Mouse (Mus musculus) limb, embryonic 12.5 days (tissue): ENCODE data around the gene Marc1. TPM values are rescaled to one million over a fixed set of nuclear protein-coding genes. Genes with fewer than 3 reads are reported as not detected.

Source experiments
- ATAC-seq: fragments of 200-750 bp; cut with Nextera tagmentation; 2 replicates; pipeline ENCODE4 v1.8.0; 2017; ENCODE audit warnings: low read depth, moderate TSS enrichment; ENCODE audit not compliant: insufficient number of reproducible peaks, insufficient read depth, low FRiP score, low TSS enrichment
- H3K27ac ChIP-seq: fragments of 300-500 bp; sonication (generic); 2 replicates; pipeline ENCODE4 v1.5.1; 2016; ENCODE audit warnings: mild to moderate bottlenecking, moderate library complexity
- H3K27me3 ChIP-seq: fragments of 300-500 bp; sonication (generic); 2 replicates; pipeline ENCODE4 v1.6.1; 2016; ENCODE audit warnings: mild to moderate bottlenecking, moderate library complexity
- H3K36me3 ChIP-seq: fragments of 300-500 bp; sonication (generic); 2 replicates; pipeline ENCODE4 v1.6.1; 2016; ENCODE audit warnings: mild to moderate bottlenecking, moderate library complexity
- H3K4me1 ChIP-seq: fragments of 300-500 bp; sonication (generic); replicated peaks from 2 replicates; pipeline ENCODE4 v1.6.1; 2016
- H3K4me2 ChIP-seq: fragments of 300-500 bp; sonication (generic); 2 replicates; pipeline ENCODE4 v1.6.1; 2016; ENCODE audit warnings: mild to moderate bottlenecking, moderate library complexity
- H3K4me3 ChIP-seq: fragments of 300-500 bp; sonication (generic); replicated peaks from 2 replicates; pipeline ENCODE4 v1.5.1; 2016; ENCODE audit warnings: mild to moderate bottlenecking
- H3K9ac ChIP-seq: fragments of 300-500 bp; sonication (generic); replicated peaks from 2 replicates; pipeline ENCODE4 v1.6.1; 2016; ENCODE audit warnings: mild to moderate bottlenecking, moderate library complexity
- H3K9me3 ChIP-seq: fragments of 300-500 bp; sonication (generic); 2 replicates; pipeline ENCODE4 v1.6.1; 2016; ENCODE audit warnings: mild to moderate bottlenecking, moderate library complexity
- WGBS: fragments of 180-500 bp; shearing (Covaris S2); methylation state at CpG from one replicate; pipeline ENCODE4 v1.1.7; 2016; 5-methylcytosine and 5-hydroxymethylcytosine counted together
- polyA plus RNA-seq: library from polyadenylated mRNA; unstranded; fragments of >200 nt; fragmentation: Nextera tagmentation; extraction: Ambion mirVana; gene quantifications from 2 replicates; pipeline ENCODE4 v1.2.1, GENCODE M21; 2016

Marc1 gene
- polyA plus RNA-seq, 1 experiment from 2014 or later = not detected

DNA sequence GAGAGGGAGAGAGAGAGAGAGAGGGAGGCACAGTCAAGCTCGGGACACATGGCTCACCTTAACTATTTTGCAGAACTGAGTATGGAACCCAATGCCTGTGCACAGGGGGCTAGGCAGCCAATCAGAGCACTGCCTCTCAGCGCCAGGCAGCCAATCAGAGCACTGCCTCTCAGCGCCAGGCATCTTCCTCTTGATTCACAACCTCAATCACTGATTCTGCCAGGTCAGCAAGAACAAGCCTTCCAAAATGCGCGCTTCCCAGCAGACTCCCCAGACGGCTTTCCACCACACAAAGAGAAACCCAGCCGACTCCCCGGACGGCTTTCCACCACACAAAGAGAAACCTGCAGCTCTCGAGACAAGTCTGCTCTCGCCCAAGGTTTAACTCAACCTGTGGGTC is 11.6 kb upstream of the Marc1 start:
- Histone ChIP-seq H3K9ac (no peak overlapping the region), H3K27me3 (no peaks in the 10 kb centered on the region), H3K4me1 (peaks cover 6% of the 10 kb centered on the region; the same call in 1 of the 2 replicates), H3K27ac (no peak overlapping the region), H3K4me3 (0 out of 2 replicates have a peak overlapping the region, but pooled peaks have one; percentile 20), H3K9me3 (no peaks in the 10 kb centered on the region), H3K36me3 (peaks cover 34% of the 10 kb centered on the region), H3K4me2 (peak overlapping the region; percentile 50)
- WGBS = 10% methylated on average over 11 of the region's 11 CpGs
- no peak for ATAC-seq

- ATAC-seq = no peak
Observed at GRCm38 (mm10) chr1:184817768-184818167, 6.7 kb upstream of the Marc1 start.

GRCm38 (mm10) chr1:184811716-184812250 is 670 bp upstream of the Marc1 start:
- H3K27me3 ChIP-seq = peaks cover 42% of the 10 kb centered on the region
- no peak overlapping the region for H3K9ac ChIP-seq
- no peak overlapping the region for H3K4me2 ChIP-seq
- no peak overlapping the region for H3K27ac ChIP-seq
- WGBS = 68% methylated on average over 8 of the region's 8 CpGs
- peaks cover 12% of the 10 kb centered on the region for H3K36me3 ChIP-seq
- H3K4me3 ChIP-seq = no peak overlapping the region
- no peak for ATAC-seq
- H3K9me3 ChIP-seq = no peaks in the 10 kb centered on the region
- H3K4me1 ChIP-seq = peaks cover 12% of the 10 kb centered on the region

More at GRCm38 (mm10) chr1:184817768-184818167, 6.7 kb upstream of the Marc1 start:
- H3K9me3 ChIP-seq = no peaks in the 10 kb centered on the region
- H3K27ac ChIP-seq = no peak overlapping the region
- no peak overlapping the region for H3K9ac ChIP-seq
- 82% methylated on average over 6 of the region's 6 CpGs for WGBS
- peaks cover 48% of the 10 kb centered on the region for H3K36me3 ChIP-seq
- no peak overlapping the region for H3K4me2 ChIP-seq
- no peaks in the 10 kb centered on the region for H3K4me1 ChIP-seq
- peaks cover under 1% of the 10 kb centered on the region; the same call in 1 of the 2 replicates for H3K27me3 ChIP-seq
- no peak overlapping the region for H3K4me3 ChIP-seq

GRCm38 (mm10) chr1:184809578-184810001 is 1.5 kb downstream of the Marc1 start:
- WGBS = 52% methylated on average over 6 of the region's 6 CpGs

DNA sequence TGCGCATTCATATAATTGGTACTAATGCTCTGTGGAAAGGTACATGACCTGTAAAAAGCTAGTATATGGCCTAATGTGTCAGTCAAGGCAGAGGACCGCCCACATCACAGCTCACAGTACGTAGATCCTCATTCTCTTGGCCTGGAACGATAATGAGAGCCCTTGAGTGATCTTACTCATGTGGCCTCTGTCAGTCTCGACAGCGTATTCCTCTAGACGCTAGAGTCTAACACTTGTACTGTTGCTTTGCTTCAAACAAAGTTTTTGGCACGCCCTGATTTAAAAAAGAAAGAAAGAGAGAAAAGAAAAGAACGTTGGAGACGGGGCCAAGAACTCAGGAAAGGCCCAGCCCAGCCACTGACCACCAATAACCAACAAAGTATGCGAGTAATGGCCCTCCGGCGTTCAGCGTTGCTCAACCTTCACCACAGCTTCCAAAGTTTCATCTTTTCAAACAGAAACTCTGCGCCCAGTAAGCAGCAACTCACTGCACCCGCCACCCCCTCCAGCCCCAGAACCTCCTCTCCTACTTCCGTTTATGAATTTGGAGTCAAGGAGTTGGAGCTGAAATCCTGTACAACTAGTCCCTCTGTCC is 2.6 kb downstream of the Marc1 start:
- no peak overlapping the region for H3K27ac ChIP-seq
- H3K36me3 ChIP-seq = peaks cover 5% of the 10 kb centered on the region; the same call in 1 of the 2 replicates
- no peak overlapping the region for H3K4me2 ChIP-seq
- no peak for ATAC-seq
- peaks cover 44% of the 10 kb centered on the region for H3K27me3 ChIP-seq
- H3K9ac ChIP-seq = no peak overlapping the region
- peaks cover 12% of the 10 kb centered on the region for H3K4me1 ChIP-seq
- H3K9me3 ChIP-seq = no peaks in the 10 kb centered on the region
- no peak overlapping the region for H3K4me3 ChIP-seq
- WGBS = 88% methylated on average over 17 of the region's 17 CpGs

More at GRCm38 (mm10) chr1:184809578-184810001, 1.5 kb downstream of the Marc1 start:
- Histone ChIP-seq H3K4me2 (no peak overlapping the region), H3K36me3 (peaks cover 5% of the 10 kb centered on the region; the same call in 1 of the 2 replicates), H3K9me3 (no peaks in the 10 kb centered on the region), H3K4me1 (peaks cover 12% of the 10 kb centered on the region), H3K27ac (no peak overlapping the region), H3K27me3 (peaks cover 42% of the 10 kb centered on the region), H3K9ac (no peak overlapping the region), H3K4me3 (no peak overlapping the region)
- no peak for ATAC-seq

DNA sequence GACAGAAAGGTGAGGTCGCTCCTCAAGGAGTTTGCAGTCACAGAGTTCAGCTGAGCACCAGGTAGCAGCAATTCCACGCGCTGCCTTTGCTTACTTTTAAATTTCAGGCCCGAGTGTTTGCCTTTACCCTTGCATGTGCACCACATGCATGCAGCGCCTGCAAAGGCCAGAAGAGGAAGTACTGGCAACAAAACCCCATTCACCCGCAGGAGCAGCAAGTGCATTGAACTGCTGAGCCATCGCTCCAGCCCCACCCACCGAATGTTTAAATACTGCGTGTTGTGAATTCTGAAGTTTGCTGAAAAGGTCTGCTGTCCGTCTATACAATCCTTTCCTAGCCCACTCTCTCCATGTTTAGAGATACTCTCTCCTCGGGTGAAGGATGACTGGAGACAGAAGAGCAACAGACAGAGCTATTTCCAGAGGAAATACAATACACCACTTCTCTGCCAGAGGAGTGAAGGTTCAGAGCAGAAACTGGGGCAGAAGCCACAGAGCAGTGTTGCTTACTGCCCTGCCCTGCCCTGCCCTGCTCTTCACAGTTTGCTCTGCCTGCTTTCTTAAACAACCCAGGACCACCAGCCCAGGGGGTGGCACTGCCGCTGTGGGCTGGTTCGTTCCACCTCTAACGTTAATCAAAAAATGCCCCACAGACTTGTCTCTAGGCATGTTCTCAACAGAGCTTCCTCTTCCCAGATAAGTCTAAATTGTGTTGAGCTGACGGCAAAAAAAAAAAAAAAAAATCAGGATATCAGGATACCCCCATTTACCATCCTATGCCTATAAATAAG is 3.3 kb downstream of the Marc1 start:
- no peak overlapping the region for H3K4me2 ChIP-seq
- H3K27me3 ChIP-seq = peaks cover 44% of the 10 kb centered on the region
- no peak overlapping the region for H3K27ac ChIP-seq
- no peak overlapping the region for H3K4me3 ChIP-seq
- H3K9ac ChIP-seq = no peak overlapping the region
- WGBS = 80% methylated on average over 15 of the region's 15 CpGs
- H3K36me3 ChIP-seq = peaks cover 5% of the 10 kb centered on the region; the same call in 1 of the 2 replicates
- H3K4me1 ChIP-seq = peaks cover 12% of the 10 kb centered on the region
- no peak for ATAC-seq
- no peaks in the 10 kb centered on the region for H3K9me3 ChIP-seq

GRCm38 (mm10) chr1:184807123-184807522 is 4.0 kb downstream of the Marc1 start:
- H3K27me3 ChIP-seq = peaks cover 37% of the 10 kb centered on the region
- no peak overlapping the region for H3K4me2 ChIP-seq
- H3K9me3 ChIP-seq = no peaks in the 10 kb centered on the region
- H3K9ac ChIP-seq = no peak overlapping the region
- H3K4me3 ChIP-seq = no peak overlapping the region
- peaks cover 3% of the 10 kb centered on the region; the same call in 1 of the 2 replicates for H3K36me3 ChIP-seq
- ATAC-seq = no peak
- 83% methylated on average over 7 of the region's 7 CpGs for WGBS
- peaks cover 12% of the 10 kb centered on the region for H3K4me1 ChIP-seq
- H3K27ac ChIP-seq = no peak overlapping the region

DNA sequence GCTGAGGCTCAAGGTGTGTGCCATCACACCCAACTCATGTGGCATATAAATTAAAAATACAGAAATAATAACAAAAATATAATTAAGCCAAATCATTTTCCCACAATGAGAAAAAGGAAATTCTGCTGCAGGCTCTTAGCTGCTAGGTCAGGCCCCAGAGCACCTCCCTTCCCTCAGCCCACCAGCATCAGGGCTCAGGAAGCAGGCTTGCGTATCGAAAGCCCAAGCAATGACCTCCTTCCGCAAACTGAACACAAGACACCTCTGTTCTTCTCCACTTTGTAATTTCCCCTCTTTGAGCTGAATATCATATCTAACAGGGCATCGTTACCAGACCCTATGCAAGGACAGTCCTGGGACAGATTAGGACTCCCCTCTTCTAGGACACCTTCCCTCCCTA is 5.4 kb downstream of the Marc1 start:
- Histone ChIP-seq H3K4me1 (peaks cover 5% of the 10 kb centered on the region), H3K4me2 (no peak overlapping the region), H3K27me3 (peaks cover 24% of the 10 kb centered on the region), H3K36me3 (no peaks in the 10 kb centered on the region), H3K27ac (no peak overlapping the region), H3K4me3 (no peak overlapping the region), H3K9me3 (peaks cover 4% of the 10 kb centered on the region; the same call in 1 of the 2 replicates), H3K9ac (no peak overlapping the region)
- no peak for ATAC-seq
- WGBS = 94% methylated on average over 4 of the region's 4 CpGs

DNA sequence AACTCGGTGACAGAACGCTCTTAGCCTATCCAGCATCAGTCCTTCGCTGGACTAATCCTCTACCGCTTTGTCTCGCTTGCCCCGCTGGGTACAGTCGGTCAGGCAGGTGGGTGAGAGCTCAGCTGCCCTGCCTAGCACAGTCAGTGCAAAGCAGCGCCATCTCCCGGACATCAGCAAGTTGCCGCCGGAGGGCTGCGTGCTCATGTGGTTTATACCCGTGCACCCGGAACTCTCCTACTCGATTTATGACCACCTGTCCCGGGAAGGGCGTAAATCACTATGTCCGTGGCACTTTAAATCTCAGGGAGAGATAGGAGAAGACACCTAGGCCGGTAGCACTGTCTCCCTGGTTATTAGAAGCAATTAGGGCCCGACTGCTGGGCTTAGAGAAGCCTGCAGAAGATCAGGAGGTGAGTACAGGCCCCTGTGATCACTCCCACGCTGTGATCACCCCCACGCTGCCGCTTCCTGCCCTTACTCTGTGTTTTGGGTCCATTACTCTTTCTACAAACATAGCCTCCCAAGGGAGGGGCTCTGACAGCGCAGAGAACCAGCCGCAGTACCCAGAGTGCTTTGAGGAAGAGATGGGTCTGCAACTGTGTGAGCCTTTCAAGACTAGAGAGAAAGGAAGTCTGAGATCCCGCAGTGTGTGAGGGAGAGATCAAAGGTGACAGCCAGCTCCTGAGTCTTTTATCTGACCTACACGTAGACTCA is 17.8 kb downstream of the Marc1 start:
- no peak overlapping the region for H3K27ac ChIP-seq
- no peaks in the 10 kb centered on the region for H3K36me3 ChIP-seq
- 9% methylated on average over 27 of the region's 27 CpGs for WGBS
- H3K4me3 ChIP-seq = no peak overlapping the region
- no peaks in the 10 kb centered on the region for H3K9me3 ChIP-seq
- H3K4me2 ChIP-seq = peak overlapping the region; percentile 30
- no peak overlapping the region for H3K9ac ChIP-seq
- H3K4me1 ChIP-seq = peaks cover 8% of the 10 kb centered on the region; the same call in 1 of the 2 replicates
- H3K27me3 ChIP-seq = peaks cover 13% of the 10 kb centered on the region
- no peak for ATAC-seq

- Histone ChIP-seq H3K9ac (no peak overlapping the region), H3K4me3 (no peak overlapping the region), H3K9me3 (no peaks in the 10 kb centered on the region), H3K27ac (no peak overlapping the region), H3K4me1 (peaks cover 8% of the 10 kb centered on the region; the same call in 1 of the 2 replicates), H3K27me3 (peaks cover 13% of the 10 kb centered on the region), H3K36me3 (no peaks in the 10 kb centered on the region), H3K4me2 (no peak overlapping the region)
- ATAC-seq = no peak
- 5% methylated on average over 2 of the region's 2 CpGs for WGBS
Observed at GRCm38 (mm10) chr1:184791109-184791508, 20.0 kb downstream of the Marc1 start.
